Mouse (Mus musculus): ENCODE data around the gene Aldh16a1. TPM values are rescaled to one million over a fixed set of nuclear protein-coding genes. Genes with fewer than 3 reads are reported as not detected.
A peak's percentile ranks its signal among the peaks of the same experiment; 100 is the strongest.

Aldh16a1 gene
- polyA plus RNA-seq (2012; ENCODE audit: insufficient read depth, insufficient read length, low replicate concordance, missing spikeins) = not detected in 2 replicates

DNA sequence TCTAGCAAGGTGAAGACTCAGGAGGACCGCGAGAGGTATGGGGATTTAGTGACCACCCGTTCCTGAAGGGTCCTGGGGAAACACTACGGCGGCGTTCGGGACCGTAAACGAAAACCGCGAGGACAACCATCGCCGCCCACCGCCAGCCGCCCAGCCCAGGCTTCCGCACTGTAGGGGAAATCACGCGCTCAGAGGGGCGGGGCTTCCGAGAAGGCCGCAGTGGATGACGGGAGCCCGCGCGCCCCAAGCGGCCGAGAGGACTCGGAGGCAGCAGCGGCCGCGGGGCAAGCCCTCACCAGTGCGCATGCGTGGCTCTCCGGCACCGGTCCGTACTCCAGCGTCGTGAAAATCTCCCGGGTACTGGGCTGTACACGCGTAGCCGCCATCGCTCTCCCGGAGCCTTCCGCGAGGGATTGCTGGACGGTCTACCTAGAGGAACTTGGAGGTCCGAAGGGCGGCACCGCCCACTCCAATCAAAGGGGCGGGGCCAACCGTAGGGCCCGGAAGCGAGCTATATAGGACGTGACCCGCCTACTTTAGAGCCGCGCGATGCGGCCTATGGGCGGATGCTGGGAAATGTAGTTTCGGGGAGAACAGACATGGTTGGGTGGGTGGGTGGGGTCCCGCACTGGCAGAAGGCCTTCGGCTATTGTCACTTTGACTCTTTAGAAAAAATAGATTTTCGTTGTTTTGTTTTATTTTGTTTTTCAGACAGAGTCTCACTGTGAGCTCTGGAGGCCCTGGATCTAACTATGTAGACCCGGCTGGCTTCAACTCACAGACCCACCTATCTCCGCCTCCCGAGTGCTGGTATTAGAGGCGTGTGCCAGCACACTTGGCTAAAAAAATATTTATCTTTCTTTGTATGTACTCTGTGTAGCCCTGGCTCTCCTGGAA lies at the start of gene Aldh16a1, which contains the start of gene Pih1d1:
Gene Aldh16a1 (minus strand): TSS at position 489 of the 897 bp plus-strand sequence.
Gene Pih1d1 (plus strand): TSS at position 208 of the 897 bp plus-strand sequence.
- Histone ChIP-seq H3K4me1 (ENCODE audit: control insufficient read depth, insufficient read depth, low read length) (peaks cover 4% of the 10 kb centered on the region; the same call in 1 of the 2 replicates), H3K4me3 (ENCODE audit: insufficient read depth, low read depth, low read length) (peak within 1 kb of the TSS; percentile 77), H3K27ac (ENCODE audit: insufficient read depth, low read depth, low read length) (peak within 1 kb of the TSS; percentile 92)
- peak; percentile 99 for TF ChIP-seq POLR2A (IDR thresholded peaks at IDR 0.05; ENCODE audit: insufficient read depth, low read depth, low read length)
- peak; percentile 51; the same call in 1 of the 2 replicates for TF ChIP-seq CTCF (IDR thresholded peaks at IDR 0.05; ENCODE audit: insufficient read depth, low read depth, low read length)
- 3% methylated on average over 69 of the region's 69 CpGs for WGBS

DNA sequence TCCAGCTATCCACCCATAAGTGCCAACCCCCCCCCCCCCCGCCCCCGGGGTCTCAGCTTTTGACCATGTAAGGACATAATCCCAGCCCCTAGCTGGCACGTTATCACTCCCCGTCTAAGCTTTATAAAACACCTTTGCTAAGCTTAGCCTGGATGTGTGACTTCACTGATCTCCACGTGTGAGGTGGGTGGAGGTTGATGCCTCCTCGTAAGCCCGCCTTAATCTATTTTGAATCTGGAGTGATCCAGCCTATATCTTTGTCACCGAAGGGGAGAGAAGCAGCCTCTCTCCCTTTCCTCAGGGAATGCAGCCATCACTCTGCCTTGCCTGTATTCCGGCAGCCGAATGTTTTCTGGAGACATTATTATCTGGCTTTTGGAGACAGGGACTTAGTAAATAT lies 48.3 kb upstream of the Aldh16a1 start:
- TF ChIP-seq POLR2A (IDR thresholded peaks at IDR 0.05; ENCODE audit: insufficient read depth, low read depth, low read length) (no peak), CTCF (IDR thresholded peaks at IDR 0.05; ENCODE audit: insufficient read depth, low read depth, low read length) (no peak)
- Histone ChIP-seq H3K4me1 (ENCODE audit: control insufficient read depth, insufficient read depth, low read length) (peaks cover 7% of the 10 kb centered on the region; the same call in 1 of the 2 replicates), H3K27ac (ENCODE audit: insufficient read depth, low read depth, low read length) (no peak overlapping the region), H3K4me3 (ENCODE audit: insufficient read depth, low read depth, low read length) (no peak overlapping the region)
- 44% methylated on average over 10 of the region's 10 CpGs for WGBS

DNA sequence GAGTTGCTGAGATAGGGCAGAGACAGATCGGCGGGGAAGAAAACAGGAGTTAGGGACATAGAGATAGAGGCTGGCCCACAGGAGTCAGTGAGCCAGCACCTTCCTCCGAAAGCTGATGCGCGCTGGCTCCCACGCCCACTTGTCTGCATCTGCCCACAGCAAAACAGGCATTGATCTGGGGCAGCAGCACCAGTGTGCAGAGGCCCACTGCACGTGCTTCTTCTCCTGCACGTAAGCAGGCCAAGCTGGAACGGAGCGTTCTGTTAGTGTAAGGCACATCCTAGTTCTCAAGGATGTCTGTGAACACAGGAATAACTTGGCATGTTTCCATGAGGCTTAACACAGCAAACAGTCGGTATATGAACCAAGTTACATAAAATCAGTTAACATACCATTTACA lies 44.6 kb upstream of the Aldh16a1 start:
- TF ChIP-seq CTCF (IDR thresholded peaks at IDR 0.05; ENCODE audit: insufficient read depth, low read depth, low read length) (no peak), POLR2A (IDR thresholded peaks at IDR 0.05; ENCODE audit: insufficient read depth, low read depth, low read length) (no peak)
- Histone ChIP-seq H3K4me3 (ENCODE audit: insufficient read depth, low read depth, low read length) (no peak overlapping the region), H3K27ac (ENCODE audit: insufficient read depth, low read depth, low read length) (no peak overlapping the region), H3K4me1 (ENCODE audit: control insufficient read depth, insufficient read depth, low read length) (peaks cover 8% of the 10 kb centered on the region; the same call in 1 of the 2 replicates)
- WGBS = 72% methylated on average over 11 of the region's 11 CpGs

DNA sequence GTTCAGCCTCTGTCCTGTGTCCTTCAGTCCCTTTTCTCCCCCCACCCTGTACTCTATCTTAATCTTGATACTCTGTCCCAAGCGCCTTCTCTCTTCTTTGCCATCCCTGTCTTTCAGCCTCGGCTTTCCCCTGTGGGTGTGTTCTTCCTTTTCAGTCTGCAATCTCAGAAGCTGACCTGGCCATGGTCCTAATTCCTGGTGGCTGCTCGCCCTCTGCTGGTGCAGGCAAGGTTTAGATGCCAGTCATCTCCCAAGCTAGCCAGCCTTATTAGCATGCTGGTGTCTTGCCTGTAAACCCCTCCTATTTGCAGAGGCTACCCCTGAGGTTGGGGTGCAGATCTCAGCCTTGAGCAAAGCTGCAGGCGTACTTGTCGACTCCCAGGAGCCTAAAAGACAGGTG lies 44.1 kb upstream of the Aldh16a1 start:
- TF ChIP-seq POLR2A (IDR thresholded peaks at IDR 0.05; ENCODE audit: insufficient read depth, low read depth, low read length) (no peak), CTCF (IDR thresholded peaks at IDR 0.05; ENCODE audit: insufficient read depth, low read depth, low read length) (peak; percentile 51)
- H3K4me3 ChIP-seq (ENCODE audit: insufficient read depth, low read depth, low read length) = no peak overlapping the region
- H3K27ac ChIP-seq (ENCODE audit: insufficient read depth, low read depth, low read length) = no peak overlapping the region
- peaks cover 8% of the 10 kb centered on the region; the same call in 1 of the 2 replicates for H3K4me1 ChIP-seq (ENCODE audit: control insufficient read depth, insufficient read depth, low read length)
- WGBS = 27% methylated on average over 5 of the region's 5 CpGs

DNA sequence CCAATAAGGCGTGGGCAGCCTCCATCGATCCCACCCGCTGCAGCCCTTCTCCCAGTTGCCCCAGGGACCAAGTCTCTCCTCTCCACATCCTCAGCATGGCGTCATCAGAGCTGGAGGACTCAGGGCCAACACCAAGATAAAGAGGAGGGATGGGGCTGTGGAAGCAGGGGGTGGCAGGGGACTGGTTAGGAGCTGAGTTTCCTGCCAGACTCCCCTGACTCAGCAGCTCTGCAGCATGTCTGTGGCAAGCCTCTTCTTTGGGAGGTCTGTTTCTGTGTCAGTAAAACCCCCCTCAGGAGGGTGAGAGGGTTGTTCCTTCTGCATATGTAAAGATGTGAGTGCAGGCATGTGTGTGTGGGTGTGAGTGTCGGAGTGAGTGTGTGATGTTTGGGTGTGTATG lies 42.6 kb upstream of the Aldh16a1 start:
- 73% methylated on average over 5 of the region's 5 CpGs for WGBS
- TF ChIP-seq POLR2A (IDR thresholded peaks at IDR 0.05; ENCODE audit: insufficient read depth, low read depth, low read length) = no peak
- no peak for TF ChIP-seq CTCF (IDR thresholded peaks at IDR 0.05; ENCODE audit: insufficient read depth, low read depth, low read length)
- Histone ChIP-seq H3K4me3 (ENCODE audit: insufficient read depth, low read depth, low read length) (no peak overlapping the region), H3K4me1 (ENCODE audit: control insufficient read depth, insufficient read depth, low read length) (peaks cover 8% of the 10 kb centered on the region; the same call in 1 of the 2 replicates), H3K27ac (ENCODE audit: insufficient read depth, low read depth, low read length) (no peak overlapping the region)

DNA sequence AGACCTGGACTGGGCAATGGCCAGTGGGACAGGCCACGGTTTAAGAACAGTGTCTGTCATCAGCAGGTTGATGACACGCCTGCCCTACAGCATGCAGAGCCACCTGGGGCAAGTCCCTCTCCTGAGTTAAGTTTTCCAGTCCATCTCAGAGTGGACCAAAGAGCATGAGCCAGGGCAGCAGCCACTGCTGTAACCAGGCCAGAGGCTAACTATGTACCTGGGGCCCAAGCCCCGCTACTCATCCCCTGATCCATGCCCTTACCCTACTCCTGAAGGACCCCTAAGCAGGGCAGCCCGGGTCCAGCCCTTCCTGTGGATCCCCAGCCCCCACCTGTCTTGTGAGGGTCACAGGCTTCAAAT lies 41.8 kb upstream of the Aldh16a1 start:
- H3K27ac ChIP-seq (ENCODE audit: insufficient read depth, low read depth, low read length) = no peak overlapping the region
- H3K4me3 ChIP-seq (ENCODE audit: insufficient read depth, low read depth, low read length) = no peak overlapping the region
- 95% methylated on average over 4 of the region's 4 CpGs for WGBS
- H3K4me1 ChIP-seq (ENCODE audit: control insufficient read depth, insufficient read depth, low read length) = peaks cover 8% of the 10 kb centered on the region; the same call in 1 of the 2 replicates
- TF ChIP-seq CTCF (IDR thresholded peaks at IDR 0.05; ENCODE audit: insufficient read depth, low read depth, low read length) (no peak), POLR2A (IDR thresholded peaks at IDR 0.05; ENCODE audit: insufficient read depth, low read depth, low read length) (no peak)

DNA sequence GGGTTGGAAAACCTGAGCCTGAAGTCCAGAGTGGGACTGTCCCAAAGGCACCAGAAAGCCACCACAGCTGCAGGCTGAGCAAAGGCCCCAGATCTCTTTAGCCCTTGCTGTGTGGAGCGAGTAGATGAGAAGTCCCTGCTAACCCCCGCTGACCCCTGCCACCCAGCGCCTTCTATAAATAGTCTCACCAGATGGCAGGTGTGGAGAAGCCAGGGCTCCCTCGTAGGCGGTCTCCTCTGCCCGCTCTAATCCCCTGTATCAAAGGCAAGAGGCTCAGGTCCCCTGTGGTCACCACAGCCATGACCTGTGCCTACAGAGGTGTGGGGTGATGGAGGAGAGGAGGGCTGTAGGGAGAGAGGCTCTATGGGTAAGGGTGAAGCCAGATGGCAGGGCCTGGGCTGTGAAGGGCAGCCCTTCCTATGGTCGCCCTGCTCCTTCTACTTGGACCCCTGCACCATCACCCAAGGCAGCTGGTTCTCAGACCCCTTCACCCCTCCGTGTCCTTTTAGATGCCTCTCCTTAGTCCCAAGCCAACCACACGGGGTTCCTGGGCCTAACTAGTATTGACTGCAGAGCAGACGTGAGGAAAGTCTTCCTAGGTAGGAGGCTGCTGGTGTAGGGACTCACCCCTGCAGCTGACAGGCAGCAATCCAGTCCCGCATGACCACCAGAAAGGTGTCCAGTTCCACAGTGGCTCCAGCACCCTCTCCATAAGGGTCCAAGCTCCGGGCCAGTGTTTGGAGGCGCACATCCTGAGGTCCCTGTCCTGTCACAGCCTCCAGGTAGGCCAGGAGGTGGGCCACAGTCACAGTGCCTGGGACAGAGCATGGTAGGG lies 41.2 kb upstream of the Aldh16a1 start:
- Histone ChIP-seq H3K4me3 (ENCODE audit: insufficient read depth, low read depth, low read length) (no peak overlapping the region), H3K4me1 (ENCODE audit: control insufficient read depth, insufficient read depth, low read length) (peaks cover 8% of the 10 kb centered on the region; the same call in 1 of the 2 replicates), H3K27ac (ENCODE audit: insufficient read depth, low read depth, low read length) (no peak overlapping the region)
- TF ChIP-seq POLR2A (IDR thresholded peaks at IDR 0.05; ENCODE audit: insufficient read depth, low read depth, low read length) (no peak), CTCF (IDR thresholded peaks at IDR 0.05; ENCODE audit: insufficient read depth, low read depth, low read length) (no peak)
- WGBS = 79% methylated on average over 13 of the region's 13 CpGs

DNA sequence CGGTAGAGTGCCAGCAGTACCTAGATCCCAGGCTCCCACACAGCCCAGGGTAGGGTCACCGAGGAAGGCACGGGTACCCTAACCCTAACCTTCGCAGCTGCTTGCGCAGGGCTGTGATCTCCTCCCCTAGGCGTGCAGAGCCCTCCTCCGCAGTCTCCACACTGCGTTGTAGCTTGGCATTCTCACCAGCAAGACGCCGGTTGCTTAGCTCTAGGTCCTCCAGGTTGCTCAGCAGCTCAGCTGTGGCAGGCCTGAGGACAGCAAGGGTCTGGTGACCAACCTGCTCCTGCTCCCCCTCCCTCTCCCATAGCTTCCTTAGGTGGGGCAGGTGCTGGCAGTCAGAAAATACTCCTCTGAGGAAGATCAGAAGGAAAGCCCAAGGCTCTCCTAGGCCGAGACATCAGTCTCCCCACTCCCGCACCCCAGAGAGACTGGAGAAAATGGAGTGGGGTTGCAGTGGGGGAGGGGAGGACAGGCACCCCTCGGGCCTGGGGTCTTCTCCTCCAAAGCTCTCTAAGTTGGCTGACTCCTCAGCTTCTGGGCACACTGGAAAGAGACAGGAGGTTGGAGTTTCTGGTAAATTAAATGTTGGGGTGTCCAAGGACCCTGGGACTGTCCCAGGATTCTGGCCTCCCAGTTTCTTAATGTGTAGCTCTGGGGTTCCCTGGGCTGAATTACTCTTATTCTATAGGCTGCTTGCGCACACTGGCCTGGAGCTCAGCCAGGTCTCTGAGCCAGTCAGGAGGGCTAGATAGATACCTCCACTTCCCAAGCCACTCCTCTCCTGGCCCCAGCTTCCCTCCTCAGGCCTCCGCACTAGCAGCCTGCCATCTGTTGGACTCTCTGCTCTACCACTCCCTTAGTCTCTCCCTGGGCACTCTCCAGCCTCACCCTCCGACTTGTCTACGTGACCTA lies 39.7 kb upstream of the Aldh16a1 start:
- 82% methylated on average over 17 of the region's 17 CpGs for WGBS
- H3K27ac ChIP-seq (ENCODE audit: insufficient read depth, low read depth, low read length) = no peak overlapping the region

More for the DNA sequence above, 39.7 kb upstream of the Aldh16a1 start:
- TF ChIP-seq CTCF (IDR thresholded peaks at IDR 0.05; ENCODE audit: insufficient read depth, low read depth, low read length) (no peak), POLR2A (IDR thresholded peaks at IDR 0.05; ENCODE audit: insufficient read depth, low read depth, low read length) (no peak)
- Histone ChIP-seq H3K4me3 (ENCODE audit: insufficient read depth, low read depth, low read length) (no peak overlapping the region), H3K4me1 (ENCODE audit: control insufficient read depth, insufficient read depth, low read length) (peaks cover 13% of the 10 kb centered on the region; the same call in 1 of the 2 replicates)
